Comparison of ENCODE assay signal across 8 mouse cellular contexts in genomic region chr6:52240389-52241000, GRCm38 (mm10). TPM values are rescaled to one million over a fixed set of nuclear protein-coding genes. Genes with fewer than 3 reads are reported as not detected.
DNase-seq lines count a peak whose midpoint lies in the region; ATAC-seq and TF ChIP-seq lines count a peak whose summit lies in the region.

Hoxa10 (minus strand) TSS chr6:52240854.

- no peak within 1 kb of the TSS for H3K4me2 ChIP-seq in embryonic facial prominence, embryonic 11.5 days (ENCODE audit: low read depth, low read length)
- peak within 1 kb of the TSS; percentile 43 for H3K4me2 ChIP-seq in heart, embryonic 15.5 days
- peak within 1 kb of the TSS; percentile 84 for H3K4me2 ChIP-seq in kidney, embryonic 16.5 days (replicated peaks; ENCODE audit: low read depth, low read length)

- no peak for TF ChIP-seq POLR2A in thymus, adult 2 months (IDR thresholded peaks at IDR 0.05; ENCODE audit: control insufficient read depth, extremely low read depth, insufficient read depth, low read length, poor library complexity)
- TF ChIP-seq POLR2A in spleen, adult 2 months (IDR thresholded peaks at IDR 0.05; ENCODE audit: low read depth, low read length) = no peak

- ATAC-seq in embryonic facial prominence, embryonic 11.5 days (replicated peaks; ENCODE audit: insufficient number of reproducible peaks, low FRiP score, low TSS enrichment, low read depth) = no peak
- ATAC-seq in heart, embryonic 15.5 days (replicated peaks; ENCODE audit: insufficient number of reproducible peaks, insufficient read depth, low FRiP score, low read depth) = 0 out of 2 replicates have a peak, but pooled peaks have one; percentile 33
- peak; percentile 74 for ATAC-seq in kidney, embryonic 16.5 days (ENCODE audit: low FRiP score, low TSS enrichment)

- peak; percentile 81 for DNase-seq in thymus, adult 2 months
- DNase-seq in thymus, adult 18-20 months = no peak
- peak; percentile 93 for DNase-seq in embryonic facial prominence, embryonic 11.5 days (ENCODE audit: low spot score)
- DNase-seq in lung, postnatal 4 days = peak; percentile 85 to 88
- DNase-seq in spleen, adult 2 months (ENCODE audit: low read depth in 1 of 2, low spot score in 2 of 2) = peak; percentile 47 to 66
- DNase-seq in cerebellum, adult 9-10 months = no peak

- H3K4me1 ChIP-seq in thymus, adult 2 months (replicated peaks; ENCODE audit: control insufficient read depth, insufficient read depth, low read length) = peaks cover 8% of the 10 kb centered on the region
- 0 out of 2 replicates have a peak, but pooled peaks cover 3% of the 10 kb centered on the region for H3K4me1 ChIP-seq in embryonic facial prominence, embryonic 11.5 days (ENCODE audit: control insufficient read depth, insufficient read depth, low read length)
- H3K4me1 ChIP-seq in heart, embryonic 15.5 days (replicated peaks) = peaks cover 10% of the 10 kb centered on the region
- H3K4me1 ChIP-seq in kidney, embryonic 16.5 days (ENCODE audit: insufficient read depth, low read length) = peaks cover 38% of the 10 kb centered on the region
- peaks cover 6% of the 10 kb centered on the region; the same call in 1 of the 2 replicates for H3K4me1 ChIP-seq in spleen, adult 2 months (ENCODE audit: control insufficient read depth, insufficient read depth, insufficient read length)

- peak; percentile 95 for TF ChIP-seq CTCF in thymus, adult 2 months (IDR thresholded peaks at IDR 0.05; ENCODE audit: borderline replicate concordance, control insufficient read depth, extremely low read depth, insufficient read depth, low read length, poor library complexity)
- TF ChIP-seq CTCF in spleen, adult 2 months (IDR thresholded peaks at IDR 0.05; ENCODE audit: extremely low read depth, insufficient read depth, insufficient read length, insufficient replicate concordance) = peak; percentile 85; the same call in 1 of the 2 replicates

- no peak within 1 kb of the TSS for H3K27ac ChIP-seq in thymus, adult 2 months (ENCODE audit: control insufficient read depth, insufficient read depth, low read length)
- no peak within 1 kb of the TSS for H3K27ac ChIP-seq in embryonic facial prominence, embryonic 11.5 days (replicated peaks; ENCODE audit: low read depth, low read length)
- no peak within 1 kb of the TSS for H3K27ac ChIP-seq in heart, embryonic 15.5 days
- H3K27ac ChIP-seq in kidney, embryonic 16.5 days (ENCODE audit: low read length) = peak within 1 kb of the TSS; percentile 99
- H3K27ac ChIP-seq in spleen, adult 2 months (ENCODE audit: insufficient read depth, low read length) = no peak within 1 kb of the TSS

- peaks cover 54% of the 10 kb centered on the region for H3K27me3 ChIP-seq in thymus, adult 2 months (ENCODE audit: control insufficient read depth, insufficient read depth, low read length)
- H3K27me3 ChIP-seq in embryonic facial prominence, embryonic 11.5 days (ENCODE audit: control insufficient read depth, insufficient read depth, low read length) = peaks cover 91% of the 10 kb centered on the region
- peaks cover 99% of the 10 kb centered on the region for H3K27me3 ChIP-seq in heart, embryonic 15.5 days
- H3K27me3 ChIP-seq in kidney, embryonic 16.5 days (ENCODE audit: insufficient read depth, low read length) = 0 out of 2 replicates have a peak, but pooled peaks cover 3% of the 10 kb centered on the region
- H3K27me3 ChIP-seq in spleen, adult 2 months (ENCODE audit: control insufficient read depth, insufficient read depth, low read length) = peaks cover 46% of the 10 kb centered on the region

- H3K4me3 ChIP-seq in thymus, adult 2 months (ENCODE audit: control insufficient read depth, insufficient read depth, low read length) = no peak within 1 kb of the TSS
- no peak within 1 kb of the TSS for H3K4me3 ChIP-seq in embryonic facial prominence, embryonic 11.5 days (ENCODE audit: low read depth, low read length)
- H3K4me3 ChIP-seq in heart, embryonic 15.5 days = peak within 1 kb of the TSS; percentile 28
- peak within 1 kb of the TSS; percentile 83 for H3K4me3 ChIP-seq in kidney, embryonic 16.5 days (ENCODE audit: low read length)
- no peak within 1 kb of the TSS for H3K4me3 ChIP-seq in spleen, adult 2 months (ENCODE audit: extremely low read depth, insufficient read depth, insufficient read length)

- H3K9me3 ChIP-seq in embryonic facial prominence, embryonic 11.5 days (replicated peaks; ENCODE audit: control insufficient read depth, low read length) = no peaks in the 10 kb centered on the region
- no peaks in the 10 kb centered on the region for H3K9me3 ChIP-seq in heart, embryonic 15.5 days (replicated peaks)
- H3K9me3 ChIP-seq in kidney, embryonic 16.5 days (ENCODE audit: low read length) = no peaks in the 10 kb centered on the region

- H3K36me3 ChIP-seq in thymus, adult 2 months (ENCODE audit: control insufficient read depth, insufficient read depth, low read length) = no peaks in the 10 kb centered on the region
- H3K36me3 ChIP-seq in embryonic facial prominence, embryonic 11.5 days (replicated peaks; ENCODE audit: control insufficient read depth, insufficient read depth, low read depth, low read length) = no peaks in the 10 kb centered on the region
- no peaks in the 10 kb centered on the region for H3K36me3 ChIP-seq in heart, embryonic 15.5 days
- no peaks in the 10 kb centered on the region; the same call in 1 of the 2 replicates for H3K36me3 ChIP-seq in kidney, embryonic 16.5 days (ENCODE audit: insufficient read depth, low read length)
- no peaks in the 10 kb centered on the region for H3K36me3 ChIP-seq in spleen, adult 2 months (ENCODE audit: control insufficient read depth, insufficient read depth, low read length)

- H3K9ac ChIP-seq in embryonic facial prominence, embryonic 11.5 days (replicated peaks; ENCODE audit: low read length) = no peak within 1 kb of the TSS
- no peak within 1 kb of the TSS for H3K9ac ChIP-seq in heart, embryonic 15.5 days
- H3K9ac ChIP-seq in kidney, embryonic 16.5 days (replicated peaks; ENCODE audit: low read length) = peak within 1 kb of the TSS; percentile 98

- 6% methylated on average over 35 of the region's 35 CpGs for WGBS in thymus, adult 2 months
- 1% methylated on average over 35 of the region's 35 CpGs for WGBS in embryonic facial prominence, embryonic 11.5 days
- 2% methylated on average over 35 of the region's 35 CpGs for WGBS in heart, embryonic 15.5 days
- WGBS in kidney, embryonic 16.5 days = under 1% methylated on average over 35 of the region's 35 CpGs
- 7% methylated on average over 35 of the region's 35 CpGs for WGBS in spleen, adult 2 months

RNA-seq across cellular contexts. Expression of gene Hoxa10, which starts in this region (rescaled TPM):
- polyA plus RNA-seq in thymus, adult 2 months (2012; rRNA removed) = not detected in 2 replicates
- 0.20 TPM in 1 of 2 replicates, not detected in the other for polyA plus RNA-seq in embryonic facial prominence, embryonic 11.5 days (2014; fragmentation: Nextera tagmentation; extraction: Ambion mirVana)
- 0.19 and 0.55 TPM in 2 replicates for polyA plus RNA-seq in heart, embryonic 15.5 days (2015; fragmentation: Nextera tagmentation; extraction: Ambion mirVana)
- polyA plus RNA-seq in kidney, embryonic 16.5 days (2015; fragmentation: Nextera tagmentation; extraction: Ambion mirVana) = 147 and 154 TPM in 2 replicates
- polyA plus RNA-seq in spleen, adult 2 months (2012; rRNA removed) = not detected in 2 replicates

Comparison
In these comparisons a context has a peak if more than half of its experiments do, and no peak if none do; other contexts are left out.
1. RNA of gene Hoxa10 (polyA plus RNA-seq): 147 to 154 TPM in kidney, embryonic 16.5 days; 0.19 to 0.55 TPM in heart, embryonic 15.5 days, 0.20 TPM in embryonic facial prominence, embryonic 11.5 days, not detected in spleen, adult 2 months and not detected in thymus, adult 2 months; every median in the first group is over 10 times any median in the second.
2. Peak in DNase-seq in thymus, adult 2 months; RNA of the gene not detected or under 1 TPM.
3. Peak in DNase-seq in embryonic facial prominence, embryonic 11.5 days; RNA of the gene not detected or under 1 TPM.
4. Peak in ATAC-seq, H3K4me3 ChIP-seq and H3K4me2 ChIP-seq in heart, embryonic 15.5 days; RNA of the gene not detected or under 1 TPM.
5. Peak in DNase-seq in spleen, adult 2 months; RNA of the gene not detected or under 1 TPM.
6. DNase-seq: peak in lung, postnatal 4 days (2 of 2); none in thymus, adult 18-20 months (0 of 2) and cerebellum, adult 9-10 months (single experiment).